Mouse (Mus musculus) embryonic facial prominence, embryonic 13.5 days (tissue): ENCODE results near the gene Etv6. TPM values are rescaled to one million over a fixed set of nuclear protein-coding genes. Genes with fewer than 3 reads are reported as not detected.

ENCODE experiments used
- ATAC-seq: fragments of 200-750 bp; cut with Nextera tagmentation; 2 replicates; pipeline ENCODE4 v1.8.0; 2017; ENCODE audit warnings: low read depth; ENCODE audit not compliant: insufficient number of reproducible peaks, insufficient read depth, low FRiP score, low TSS enrichment
- H3K27ac ChIP-seq: fragments of 300-500 bp; sonication (generic); 2 replicates; pipeline ENCODE4 v1.5.1; 2015; ENCODE audit warnings: moderate library complexity, mild to moderate bottlenecking, inconsistent platforms
- H3K27me3 ChIP-seq: fragments of 300-500 bp; sonication (generic); 2 replicates; pipeline ENCODE4 v1.6.1; 2015; ENCODE audit warnings: mild to moderate bottlenecking, inconsistent platforms
- H3K36me3 ChIP-seq: fragments of 300-500 bp; sonication (generic); 2 replicates; pipeline ENCODE4 v1.6.1; 2015; ENCODE audit warnings: mild to moderate bottlenecking, inconsistent platforms
- H3K4me1 ChIP-seq: fragments of 300-500 bp; sonication (generic); 2 replicates; pipeline ENCODE4 v1.6.1; 2015; ENCODE audit warnings: inconsistent platforms
- H3K4me2 ChIP-seq: fragments of 300-500 bp; sonication (generic); 2 replicates; pipeline ENCODE4 v1.6.1; 2015; ENCODE audit warnings: moderate library complexity, mild to moderate bottlenecking, inconsistent platforms
- H3K4me3 ChIP-seq: fragments of 300-500 bp; sonication (generic); 2 replicates; pipeline ENCODE4 v1.5.1; 2015; ENCODE audit warnings: mild to moderate bottlenecking, inconsistent platforms
- H3K9ac ChIP-seq: fragments of 300-500 bp; sonication (generic); 2 replicates; pipeline ENCODE4 v1.6.1; 2015; ENCODE audit warnings: mild to moderate bottlenecking, inconsistent platforms
- H3K9me3 ChIP-seq: fragments of 300-500 bp; sonication (generic); 2 replicates; pipeline ENCODE4 v1.6.1; 2016; ENCODE audit warnings: inconsistent platforms
- WGBS: fragments of 180-500 bp; shearing (Covaris S2); methylation state at CpG from one replicate; pipeline ENCODE4 v1.1.7; 2015; ENCODE audit warnings: mixed read lengths; 5-methylcytosine and 5-hydroxymethylcytosine counted together
- polyA plus RNA-seq: library from polyadenylated mRNA; unstranded; fragments of >200 nt; fragmentation: Nextera tagmentation; extraction: Ambion mirVana; gene quantifications from 2 replicates; pipeline ENCODE4 v1.2.1, GENCODE M21; 2015

The Etv6 gene
- polyA plus RNA-seq, 1 experiment from 2014 or later = 16.1 TPM

DNA sequence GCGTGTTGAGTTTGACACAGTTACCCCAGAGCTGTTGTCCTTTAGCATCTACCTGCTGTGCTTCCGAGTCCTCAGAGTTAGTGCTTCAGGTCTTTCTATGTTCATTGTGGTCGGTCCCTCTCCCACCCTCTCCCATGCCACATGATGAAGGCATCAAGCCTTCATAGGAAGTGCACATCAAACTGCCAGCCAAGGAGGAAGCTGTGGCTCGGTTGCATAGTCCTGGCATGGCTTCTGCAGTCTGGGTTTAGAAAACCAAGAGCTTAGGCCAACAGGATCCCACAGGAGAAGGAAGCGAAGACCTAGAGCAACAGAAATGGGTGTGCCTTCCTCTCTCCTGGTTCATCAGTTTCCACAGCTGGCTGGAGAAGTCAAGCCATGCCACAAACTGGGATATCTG is 166.7 kb downstream of the Etv6 start:
- Histone ChIP-seq H3K27ac (no peak overlapping the region), H3K36me3 (no peaks in the 10 kb centered on the region), H3K4me2 (no peak overlapping the region), H3K4me1 (peaks cover 40% of the 10 kb centered on the region), H3K9ac (no peak overlapping the region), H3K4me3 (no peak overlapping the region), H3K27me3 (no peaks in the 10 kb centered on the region), H3K9me3 (no peaks in the 10 kb centered on the region)
- no peak for ATAC-seq
- WGBS = 90% methylated on average over 5 of the region's 5 CpGs

GRCm38 (mm10) chr6:134205163-134205562 is 169.7 kb downstream of the Etv6 start:
- H3K4me2 ChIP-seq = no peak overlapping the region
- no peaks in the 10 kb centered on the region for H3K9me3 ChIP-seq
- 95% methylated on average over 10 of the region's 11 CpGs for WGBS
- H3K27ac ChIP-seq = no peak overlapping the region
- no peak overlapping the region for H3K9ac ChIP-seq
- peaks cover 41% of the 10 kb centered on the region for H3K4me1 ChIP-seq
- H3K27me3 ChIP-seq = no peaks in the 10 kb centered on the region
- H3K4me3 ChIP-seq = no peak overlapping the region
- no peak for ATAC-seq
- no peaks in the 10 kb centered on the region for H3K36me3 ChIP-seq

GRCm38 (mm10) chr6:134205726-134206125 is 170.2 kb downstream of the Etv6 start:
- Histone ChIP-seq H3K36me3 (no peaks in the 10 kb centered on the region), H3K4me2 (no peak overlapping the region), H3K4me1 (peaks cover 35% of the 10 kb centered on the region), H3K4me3 (no peak overlapping the region), H3K27ac (no peak overlapping the region), H3K9me3 (no peaks in the 10 kb centered on the region), H3K27me3 (no peaks in the 10 kb centered on the region), H3K9ac (no peak overlapping the region)
- no peak for ATAC-seq
- WGBS = 59% methylated on average over 5 of the region's 5 CpGs

DNA sequence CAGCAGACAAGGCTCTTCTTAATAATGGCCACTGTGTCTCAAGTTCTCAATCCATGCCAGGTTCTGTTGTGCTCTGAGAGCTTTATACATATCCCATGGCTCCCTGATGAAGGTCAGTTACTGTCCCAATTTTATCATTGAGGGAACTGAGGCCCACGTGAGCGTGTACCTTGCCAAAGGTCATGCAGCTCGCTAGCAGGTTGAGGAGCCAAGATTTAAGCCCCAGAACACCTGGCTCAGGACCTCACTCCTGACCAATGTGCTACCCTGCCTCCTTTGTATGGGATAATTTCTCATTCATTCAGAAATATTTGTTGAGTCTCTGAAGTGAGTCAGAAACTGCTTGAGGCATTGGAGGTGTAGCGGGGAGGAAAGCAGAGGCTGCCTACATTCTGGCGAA is 170.8 kb downstream of the Etv6 start:
- WGBS = 77% methylated on average over 5 of the region's 5 CpGs
- no peak overlapping the region for H3K27ac ChIP-seq
- no peak for ATAC-seq
- no peaks in the 10 kb centered on the region for H3K36me3 ChIP-seq
- no peak overlapping the region for H3K9ac ChIP-seq
- no peaks in the 10 kb centered on the region for H3K27me3 ChIP-seq
- H3K9me3 ChIP-seq = no peaks in the 10 kb centered on the region
- H3K4me1 ChIP-seq = peaks cover 34% of the 10 kb centered on the region
- no peak overlapping the region for H3K4me2 ChIP-seq
- H3K4me3 ChIP-seq = no peak overlapping the region

- WGBS = 69% methylated on average over 19 of the region's 19 CpGs
- no peaks in the 10 kb centered on the region for H3K9me3 ChIP-seq
- peak; percentile 28; the same call in 1 of the 2 replicates for ATAC-seq
- peak overlapping the region; percentile 14; the same call in 1 of the 2 replicates for H3K4me2 ChIP-seq
- H3K9ac ChIP-seq = no peak overlapping the region
- H3K36me3 ChIP-seq = no peaks in the 10 kb centered on the region
- no peaks in the 10 kb centered on the region for H3K27me3 ChIP-seq
- H3K27ac ChIP-seq = peak overlapping the region; percentile 11
- H3K4me1 ChIP-seq = peaks cover 34% of the 10 kb centered on the region
- H3K4me3 ChIP-seq = no peak overlapping the region
Measured at GRCm38 (mm10) chr6:134207391-134208179, 172.1 kb downstream of the Etv6 start.

DNA sequence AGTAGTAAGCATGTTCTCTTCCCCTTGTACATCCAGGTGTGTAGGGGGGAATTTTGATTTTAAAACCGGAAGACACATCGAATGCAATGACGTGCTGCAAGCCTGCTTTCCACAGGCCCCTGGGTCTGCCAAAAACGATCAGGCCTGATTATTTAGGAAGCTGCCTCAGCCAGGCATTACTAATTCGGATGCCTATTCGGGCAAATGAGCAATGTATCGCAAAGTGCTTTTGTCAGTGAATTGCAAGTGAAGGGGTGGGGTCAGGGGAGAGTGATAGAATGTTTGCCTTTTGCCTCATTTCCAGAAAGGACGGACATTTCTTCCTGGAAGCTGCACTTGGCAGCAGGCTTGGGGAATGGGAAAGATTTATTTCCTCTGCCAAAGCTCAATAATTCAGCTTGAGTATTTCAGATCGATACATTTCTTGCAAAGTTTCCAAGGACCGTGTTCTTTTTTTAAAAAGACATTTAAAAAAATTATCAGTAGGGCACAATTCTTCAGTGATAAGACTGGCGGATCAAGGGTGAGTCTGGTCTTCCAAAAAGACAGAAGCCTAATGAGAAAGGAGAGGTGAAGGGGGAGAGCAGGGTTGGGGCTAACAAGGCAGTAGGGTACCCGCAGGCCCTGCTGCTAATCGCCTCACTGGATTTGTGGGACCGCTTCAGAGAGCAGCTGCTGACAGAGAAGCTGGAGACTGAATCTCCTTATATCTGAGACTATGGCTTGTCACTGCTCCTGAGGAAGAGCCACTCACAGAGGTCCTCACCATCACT is 172.9 kb downstream of the Etv6 start:
- WGBS = 76% methylated on average over 14 of the region's 14 CpGs
- H3K4me2 ChIP-seq = peak overlapping the region; percentile 14; the same call in 1 of the 2 replicates
- H3K27me3 ChIP-seq = no peaks in the 10 kb centered on the region
- no peaks in the 10 kb centered on the region for H3K9me3 ChIP-seq
- peaks cover 34% of the 10 kb centered on the region for H3K4me1 ChIP-seq
- no peaks in the 10 kb centered on the region for H3K36me3 ChIP-seq
- peak overlapping the region; percentile 11 for H3K27ac ChIP-seq
- H3K9ac ChIP-seq = no peak overlapping the region
- H3K4me3 ChIP-seq = no peak overlapping the region
- no peak for ATAC-seq

DNA sequence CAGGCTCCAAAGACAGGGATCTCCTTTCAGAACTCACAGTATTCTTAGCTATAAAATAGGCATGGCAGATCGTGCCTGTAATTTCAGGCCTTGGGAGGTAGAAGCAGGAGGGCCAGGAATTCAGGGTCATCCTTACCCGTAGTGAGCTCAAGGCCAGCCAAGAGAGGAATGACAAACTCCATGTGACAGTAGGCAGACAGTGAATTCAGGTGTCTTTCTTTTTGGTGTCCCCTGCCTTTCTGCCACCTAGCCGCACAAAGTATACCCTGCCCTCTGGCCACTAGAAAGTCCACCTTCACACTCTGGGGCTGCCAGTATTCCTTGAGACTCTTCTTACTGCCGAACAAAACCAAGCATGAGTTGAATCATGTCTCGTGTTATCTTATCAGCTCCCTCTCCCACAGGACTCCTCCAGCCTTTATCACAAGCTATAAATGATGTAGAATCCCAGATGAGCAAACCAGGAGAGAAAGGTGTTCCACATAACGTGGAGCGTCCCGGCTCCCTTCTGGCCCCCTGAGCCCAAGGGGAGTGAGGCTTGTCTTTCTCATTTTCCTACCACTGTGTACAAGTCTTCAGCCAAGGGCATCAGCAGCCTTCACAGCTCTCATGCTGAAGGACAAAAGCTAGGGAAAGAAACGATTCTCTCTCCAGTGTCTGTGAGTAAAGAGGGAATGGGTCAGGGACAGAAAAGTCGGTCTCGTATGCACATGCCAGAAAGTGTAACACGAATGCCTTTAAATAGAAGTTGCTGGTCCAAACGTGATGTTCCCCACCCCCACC is 175.4 kb downstream of the Etv6 start:
- Histone ChIP-seq H3K9ac (no peak overlapping the region), H3K4me2 (no peak overlapping the region), H3K36me3 (0 out of 2 replicates have a peak, but pooled peaks cover 2% of the 10 kb centered on the region), H3K27ac (no peak overlapping the region), H3K27me3 (no peaks in the 10 kb centered on the region), H3K9me3 (no peaks in the 10 kb centered on the region), H3K4me1 (peaks cover 31% of the 10 kb centered on the region), H3K4me3 (no peak overlapping the region)
- 84% methylated on average over 13 of the region's 13 CpGs for WGBS
- no peak for ATAC-seq

DNA sequence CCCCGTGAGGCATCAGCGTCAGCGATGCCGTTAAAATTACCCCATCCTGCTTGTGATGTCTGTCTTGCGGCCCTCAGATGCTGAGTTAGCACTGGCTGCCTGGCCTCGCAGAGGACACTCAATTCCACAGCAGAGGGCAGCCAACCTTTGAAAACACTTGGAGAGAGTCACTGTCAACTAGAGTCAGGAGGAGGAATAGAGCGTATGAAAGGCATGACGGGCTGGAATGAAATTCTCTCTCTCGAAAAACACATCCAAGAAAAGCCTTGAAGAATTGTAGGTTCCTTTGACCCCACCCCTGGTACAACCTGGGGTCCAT is 175.9 kb downstream of the Etv6 start:
- peaks cover 26% of the 10 kb centered on the region for H3K4me1 ChIP-seq
- no peak overlapping the region for H3K4me3 ChIP-seq
- H3K36me3 ChIP-seq = 0 out of 2 replicates have a peak, but pooled peaks cover 2% of the 10 kb centered on the region
- 85% methylated on average over 9 of the region's 9 CpGs for WGBS
- H3K9ac ChIP-seq = no peak overlapping the region
- H3K9me3 ChIP-seq = no peaks in the 10 kb centered on the region
- no peak overlapping the region for H3K4me2 ChIP-seq
- H3K27me3 ChIP-seq = no peaks in the 10 kb centered on the region
- no peak overlapping the region for H3K27ac ChIP-seq
- no peak for ATAC-seq

- no peaks in the 10 kb centered on the region for H3K9me3 ChIP-seq
- no peak overlapping the region for H3K27ac ChIP-seq
- no peaks in the 10 kb centered on the region for H3K27me3 ChIP-seq
- no peak overlapping the region for H3K4me2 ChIP-seq
- H3K4me3 ChIP-seq = no peak overlapping the region
- H3K36me3 ChIP-seq = peaks cover 5% of the 10 kb centered on the region; the same call in 1 of the 2 replicates
- WGBS = 93% methylated on average over 6 of the region's 6 CpGs
- no peak for ATAC-seq
- no peak overlapping the region for H3K9ac ChIP-seq
- peaks cover 26% of the 10 kb centered on the region for H3K4me1 ChIP-seq
Measured at GRCm38 (mm10) chr6:134217747-134218146, 182.2 kb downstream of the Etv6 start.

DNA sequence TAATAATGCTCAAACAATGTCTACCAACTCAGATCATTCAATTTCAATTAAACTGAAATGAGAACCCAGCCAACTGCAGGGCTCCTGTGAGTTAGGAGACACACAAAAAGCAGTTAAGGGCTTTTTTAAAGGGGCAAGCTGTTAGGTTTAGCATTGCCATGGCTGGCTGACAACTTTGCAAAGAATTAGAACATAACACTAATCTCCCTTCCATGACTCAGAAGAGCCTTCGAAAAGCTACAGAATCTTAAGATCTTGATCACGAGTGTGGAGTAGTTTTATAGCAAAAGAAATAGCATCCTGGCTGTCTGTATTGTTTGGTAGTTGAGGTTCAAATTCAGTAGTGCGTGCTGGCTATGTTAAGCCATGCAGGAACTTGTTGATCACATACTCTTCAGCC is 182.9 kb downstream of the Etv6 start:
- 84% methylated on average over 3 of the region's 3 CpGs for WGBS
- H3K27ac ChIP-seq = no peak overlapping the region

DNA sequence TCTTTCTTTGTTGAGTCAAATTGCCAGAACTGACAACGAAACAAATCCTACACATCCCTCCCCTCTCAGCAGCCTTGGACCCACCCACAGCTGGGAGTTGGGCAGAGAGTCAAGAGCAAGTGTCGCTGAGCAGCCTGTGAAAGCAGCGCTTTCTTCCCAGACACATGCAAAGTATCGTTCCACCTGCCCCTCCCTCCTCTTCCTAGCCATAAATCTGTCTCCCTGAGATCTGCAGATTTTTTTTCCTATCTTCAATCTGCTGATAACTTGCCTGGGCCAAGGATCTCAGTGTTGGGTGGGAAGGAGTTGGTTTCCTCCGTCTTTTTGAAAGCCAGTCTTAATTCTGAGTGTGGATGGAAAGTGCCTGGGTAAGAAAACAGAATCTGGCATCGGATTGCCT is 183.9 kb downstream of the Etv6 start:
- Histone ChIP-seq H3K36me3 (peaks cover 10% of the 10 kb centered on the region; the same call in 1 of the 2 replicates), H3K4me1 (peaks cover 26% of the 10 kb centered on the region), H3K4me3 (no peak overlapping the region), H3K27ac (no peak overlapping the region), H3K9ac (no peak overlapping the region), H3K27me3 (no peaks in the 10 kb centered on the region), H3K4me2 (no peak overlapping the region), H3K9me3 (no peaks in the 10 kb centered on the region)
- no peak for ATAC-seq
- 47% methylated on average over 6 of the region's 6 CpGs for WGBS

More for the DNA sequence above, 182.9 kb downstream of the Etv6 start:
- Histone ChIP-seq H3K36me3 (peaks cover 10% of the 10 kb centered on the region; the same call in 1 of the 2 replicates), H3K27me3 (no peaks in the 10 kb centered on the region), H3K4me3 (no peak overlapping the region), H3K4me2 (no peak overlapping the region), H3K9me3 (no peaks in the 10 kb centered on the region), H3K4me1 (peaks cover 26% of the 10 kb centered on the region), H3K9ac (no peak overlapping the region)
- no peak for ATAC-seq
